ENCODE assay signal across 15 mouse cellular contexts in genomic region chr2:155902989-155903631, GRCm38 (mm10). TPM values are rescaled to one million over a fixed set of nuclear protein-coding genes. Genes with fewer than 3 reads are reported as not detected.
DNase-seq lines count a peak whose midpoint lies in the region; ATAC-seq and TF ChIP-seq lines count a peak whose summit lies in the region.
"Had no signal": no experiment of that assay in that cellular context is flagged by ENCODE, and none has a peak within 500 bp of the region (broad histone marks: within the 10 kb centered on the region; RNA-seq: fewer than 3 reads in every experiment).

No protein-coding gene starts in this region.

- no peak for ATAC-seq in frontal cortex, adult (ENCODE audit: low TSS enrichment)
- no peak for ATAC-seq in forebrain, postnatal 0 days

- DNase-seq in gastrocnemius, adult 18-20 months (ENCODE audit: low spot score): peak; percentile 41
- no peak for DNase-seq in gastrocnemius, postnatal 4 days (ENCODE audit: low spot score in 2 of 2)
- DNase-seq in lung, postnatal 36 days: peak; percentile 23
- no peak for DNase-seq in lung, postnatal 10 days
- DNase-seq in gastrocnemius, postnatal 36 days: peak; percentile 39 to 45
- DNase-seq in retina, embryonic 14.5 days (ENCODE audit: low spot score): peak; percentile 21
- DNase-seq in forebrain, postnatal 0 days: no peak
- DNase-seq: adrenal gland, adult 2 months had no signal

- H3K9me3 ChIP-seq in forebrain, postnatal 0 days (ENCODE audit: low read length): no peaks in the 10 kb centered on the region
- H3K9me3 ChIP-seq: heart, embryonic 13.5 days; midbrain, embryonic 12.5 days had no signal

- no peak for TF ChIP-seq CTCF in forebrain, postnatal 0 days (IDR thresholded peaks at IDR 0.05; ENCODE audit: low read depth)

- no peak overlapping the region for H3K4me3 ChIP-seq in forebrain, postnatal 0 days (ENCODE audit: low read depth, low read length)
- H3K4me3 ChIP-seq: heart, embryonic 13.5 days; midbrain, embryonic 12.5 days had no signal

- H3K9ac ChIP-seq in forebrain, postnatal 0 days: no peak overlapping the region
- H3K9ac ChIP-seq: heart, embryonic 13.5 days; midbrain, embryonic 12.5 days had no signal

- intact Hi-C loops in gastrocnemius, postnatal 36 days (cut with DNase I): no loop called here

- no peak overlapping the region for H3K4me2 ChIP-seq in forebrain, postnatal 0 days (ENCODE audit: low read depth)
- H3K4me2 ChIP-seq: heart, embryonic 13.5 days; liver, embryonic 11.5 days; midbrain, embryonic 12.5 days had no signal

- H3K27me3 ChIP-seq in forebrain, postnatal 0 days (ENCODE audit: insufficient read depth, low read length): no peaks in the 10 kb centered on the region
- H3K27me3 ChIP-seq: heart, embryonic 13.5 days; midbrain, embryonic 12.5 days had no signal

- H3K27ac ChIP-seq in forebrain, postnatal 0 days (ENCODE audit: low read depth, low read length): no peak overlapping the region
- H3K27ac ChIP-seq: heart, embryonic 13.5 days; midbrain, embryonic 12.5 days had no signal

- H3K36me3 ChIP-seq in forebrain, postnatal 0 days (ENCODE audit: insufficient read depth): peaks cover 26% of the 10 kb centered on the region

- 86% methylated on average over 16 of the region's 16 CpGs for WGBS in forebrain, postnatal 0 days

- H3K4me1 ChIP-seq in forebrain, postnatal 0 days (ENCODE audit: insufficient read depth): no peaks in the 10 kb centered on the region
- H3K4me1 ChIP-seq: heart, embryonic 13.5 days; midbrain, embryonic 12.5 days had no signal

RNA-seq across cellular contexts. Expression of gene Uqcc1, which starts 27.0 kb away (rescaled TPM):
- total RNA-seq in gastrocnemius, adult 18-20 months (2021): 100 to 1,000 TPM; 155 to 182 TPM
- 10 to 100 TPM; 75.1 to 80.2 TPM for total RNA-seq in gastrocnemius, postnatal 4 days (2021)
- 100 to 1,000 TPM; 151 to 164 TPM for total RNA-seq in gastrocnemius, postnatal 36 days (2021)
- 43.5 and 67.7 TPM in 2 replicates for total RNA-seq in forebrain, postnatal 0 days (2014; rRNA removed)
- 55.9 and 63.0 TPM in 2 replicates for polyA plus RNA-seq in forebrain, postnatal 0 days (2015; fragmentation: Nextera tagmentation; extraction: Ambion mirVana)

RNA-seq across cellular contexts. Expression of gene Gm15557, which starts 37.4 kb away (rescaled TPM):
- total RNA-seq in gastrocnemius, adult 18-20 months (2021): not detected
- total RNA-seq in gastrocnemius, postnatal 4 days (2021): not detected
- total RNA-seq in gastrocnemius, postnatal 36 days (2021): not detected
- total RNA-seq in forebrain, postnatal 0 days (2014; rRNA removed): not detected in 2 replicates
- polyA plus RNA-seq in forebrain, postnatal 0 days (2015; fragmentation: Nextera tagmentation; extraction: Ambion mirVana): not detected in 2 replicates
- total RNA-seq: adrenal gland, adult 2 months; left cerebral cortex, adult 18-20 months had no signal
- polyA plus RNA-seq: adrenal gland, adult 2 months; cortical plate, adult 2 months; heart, embryonic 13.5 days; intestine, embryonic 14.5 days; liver, embryonic 11.5 days; midbrain, embryonic 12.5 days had no signal

RNA-seq across cellular contexts. Expression of gene Gdf5, which starts 42.1 kb away (rescaled TPM):
- under 1 TPM in 1 of 2 experiments, not detected in 1; 0.38 TPM for total RNA-seq in gastrocnemius, adult 18-20 months (2021)
- total RNA-seq in gastrocnemius, postnatal 4 days (2021): under 1 TPM; 0.10 to 0.15 TPM
- total RNA-seq in gastrocnemius, postnatal 36 days (2021): under 1 TPM in 1 of 2 experiments, not detected in 1; 0.10 TPM
- 3.9 TPM in 2 replicates for total RNA-seq in forebrain, postnatal 0 days (2014; rRNA removed)
- 3.7 and 3.8 TPM in 2 replicates for polyA plus RNA-seq in forebrain, postnatal 0 days (2015; fragmentation: Nextera tagmentation; extraction: Ambion mirVana)

RNA-seq across cellular contexts. Expression of gene Cep250, which starts 53.1 kb away (rescaled TPM):
- total RNA-seq in gastrocnemius, adult 18-20 months (2021): 1 to 10 TPM; 2.7 TPM
- total RNA-seq in gastrocnemius, postnatal 4 days (2021): 10 to 100 TPM; 19.0 to 22.7 TPM
- total RNA-seq in gastrocnemius, postnatal 36 days (2021): 1 to 10 TPM; 3.1 to 3.2 TPM
- 17.2 and 18.7 TPM in 2 replicates for total RNA-seq in forebrain, postnatal 0 days (2014; rRNA removed)
- 4.9 and 8.6 TPM in 2 replicates for polyA plus RNA-seq in forebrain, postnatal 0 days (2015; fragmentation: Nextera tagmentation; extraction: Ambion mirVana)

Comparison
In these comparisons a context has a peak if more than half of its experiments do, and no peak if none do; other contexts are left out.
1. DNase-seq: peak in gastrocnemius, adult 18-20 months (single experiment), lung, postnatal 36 days (single experiment), gastrocnemius, postnatal 36 days (2 of 2) and retina, embryonic 14.5 days (single experiment); none in gastrocnemius, postnatal 4 days (0 of 2), lung, postnatal 10 days (single experiment) and forebrain, postnatal 0 days (single experiment).